Mouse (Mus musculus) megakaryocyte, embryonic 14.5 days (primary cell): ENCODE results near the gene Rfwd3. TPM values are rescaled to one million over a fixed set of nuclear protein-coding genes. Genes with fewer than 3 reads are reported as not detected.
"Not testable (repeated sequence)": the region's sequence is repeated elsewhere in the genome, so short reads cannot be mapped to it uniquely, and the experiment has no call there.

Source experiments
- H3K27me3 ChIP-seq: replicated peaks from 2 replicates; pipeline ENCODE3; 2012; ENCODE audit warnings: inconsistent platforms
- H3K36me3 ChIP-seq: replicated peaks from 2 replicates; pipeline ENCODE3; 2012; ENCODE audit warnings: low read length, inconsistent platforms, mixed read lengths
- H3K4me1 ChIP-seq: 2 replicates; pipeline ENCODE4 v1.6.1; 2012; ENCODE audit warnings: inconsistent platforms
- H3K4me3 ChIP-seq: replicated peaks from 2 replicates; pipeline ENCODE3; 2012; ENCODE audit warnings: moderate library complexity, mild to moderate bottlenecking, inconsistent platforms
- H3K9me3 ChIP-seq: 2 replicates; pipeline ENCODE4 v1.6.1; 2012; ENCODE audit warnings: inconsistent platforms
- FLI1 ChIP-seq: IDR thresholded peaks from 2 replicates; pipeline ENCODE4 v1.6.1; 2012; ENCODE audit warnings: low read length, inconsistent platforms, mixed read lengths
- GATA1 ChIP-seq: IDR thresholded peaks from 3 replicates; pipeline ENCODE4 v1.6.1; 2012; ENCODE audit warnings: mixed read lengths, low read length, inconsistent platforms, borderline replicate concordance
- polyA plus RNA-seq: library from polyadenylated mRNA; stranded (reverse); fragments of >175 nt; gene quantifications from 2 replicates; pipeline ENCODE4 v1.2.3, GENCODE M21; 2012; ENCODE audit warnings: low replicate concordance; ENCODE audit not compliant: insufficient read depth

Rfwd3 gene
- polyA plus RNA-seq, result 0.69 TPM in 1 of 2 replicates, not detected in the other

GRCm38 (mm10) chr8:111299821-111300568, at the start of gene Rfwd3:
TSS of gene Rfwd3 (minus strand) at chr8:111300222.
- Histone ChIP-seq H3K36me3 (peaks cover 18% of the 10 kb centered on the region), H3K4me3 (peak within 1 kb of the TSS; percentile 96), H3K9me3 (no peaks in the 10 kb centered on the region), H3K27me3 (no peaks in the 10 kb centered on the region), H3K4me1 (peaks cover 17% of the 10 kb centered on the region)
- TF ChIP-seq GATA1 (no peak), FLI1 (no peak)

DNA sequence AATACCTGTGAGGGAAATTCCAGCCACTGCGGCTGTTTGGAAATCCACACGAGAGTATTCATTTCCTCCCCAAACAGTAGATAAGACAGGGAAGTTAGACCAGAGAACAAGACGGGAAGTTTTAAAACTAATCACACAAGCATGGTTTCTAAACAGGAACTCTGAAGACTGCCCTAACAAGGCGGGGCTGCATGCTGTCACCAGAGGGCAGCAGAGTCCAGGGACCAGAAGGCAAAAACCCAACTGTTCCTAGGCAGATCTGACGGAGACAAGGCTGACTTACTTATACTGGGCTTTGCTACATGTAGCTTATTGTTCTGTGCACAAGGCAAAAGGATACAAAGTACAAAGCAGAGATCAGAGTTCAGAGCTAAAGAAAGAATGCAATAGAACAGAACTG, 43.2 kb upstream of the Rfwd3 start:
- Histone ChIP-seq H3K4me3 (no peak overlapping the region), H3K4me1 (peaks cover 19% of the 10 kb centered on the region), H3K36me3 (no peaks in the 10 kb centered on the region), H3K27me3 (peaks cover 31% of the 10 kb centered on the region), H3K9me3 (no peaks in the 10 kb centered on the region; the same call in 1 of the 2 replicates)
- TF ChIP-seq FLI1, result no peak
- no peak for TF ChIP-seq GATA1

DNA sequence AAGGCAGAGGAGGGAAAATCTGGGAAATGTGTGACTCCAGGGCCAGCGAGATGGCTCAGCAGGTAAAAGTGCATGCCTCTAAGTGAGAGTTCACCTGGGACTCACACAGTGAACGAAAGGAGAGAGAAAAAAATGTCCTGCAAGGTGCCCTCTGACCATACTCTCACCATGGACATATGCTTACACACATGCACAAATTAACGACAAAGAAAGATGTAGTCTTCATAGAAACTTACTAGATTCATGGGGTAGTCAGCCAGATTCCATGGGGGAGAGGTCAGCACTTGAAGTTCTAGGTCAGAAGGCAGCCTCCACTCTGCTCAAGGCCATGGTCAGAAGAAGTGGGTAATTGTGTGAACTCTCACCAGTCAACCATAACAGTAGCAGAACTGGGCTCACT, 40.2 kb upstream of the Rfwd3 start:
- H3K4me1 ChIP-seq, result peaks cover 26% of the 10 kb centered on the region
- H3K9me3 ChIP-seq, result no peaks in the 10 kb centered on the region; the same call in 1 of the 2 replicates
- no peaks in the 10 kb centered on the region for H3K36me3 ChIP-seq
- TF ChIP-seq GATA1 (no peak), FLI1 (no peak)
- peaks cover 12% of the 10 kb centered on the region for H3K27me3 ChIP-seq
- no peak overlapping the region for H3K4me3 ChIP-seq

DNA sequence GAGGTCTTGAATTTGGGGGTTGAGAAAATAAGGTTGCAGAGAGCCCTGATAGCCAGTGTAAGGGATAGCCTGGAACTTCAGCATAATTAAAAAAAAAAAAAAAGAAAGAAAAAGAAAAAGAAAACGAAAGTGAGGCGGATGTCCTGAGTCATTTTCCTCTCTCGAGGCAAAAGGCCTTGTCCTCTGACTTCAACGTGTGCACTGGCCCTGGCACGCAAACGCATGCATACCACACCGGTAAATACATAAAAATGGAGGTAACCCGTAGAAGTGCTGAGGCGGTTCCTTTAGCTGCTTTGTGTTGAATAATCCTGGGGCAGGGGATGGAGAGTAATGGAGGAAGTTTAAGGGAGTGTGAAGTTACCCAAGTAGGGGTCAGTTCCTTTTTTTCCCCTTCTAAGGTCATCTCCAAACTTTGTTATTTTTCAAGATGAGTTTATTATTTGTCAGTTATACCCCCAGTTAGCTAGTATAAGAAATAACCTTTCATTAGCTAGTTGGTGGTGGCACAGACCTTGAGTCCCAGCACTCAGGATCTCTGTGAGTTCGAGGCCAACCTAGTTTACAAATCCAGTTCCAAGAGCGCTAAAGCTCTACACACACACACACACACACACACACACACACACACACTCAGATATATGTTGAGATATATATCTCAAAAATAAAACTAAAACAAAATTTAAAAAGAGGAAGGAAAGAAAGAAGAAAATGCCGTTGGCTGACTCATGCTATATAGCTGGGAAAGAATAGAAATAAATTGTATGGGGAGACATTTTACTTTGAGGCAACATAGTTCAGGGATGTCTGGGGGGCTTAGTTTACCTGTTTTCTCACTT, 38.6 kb upstream of the Rfwd3 start:
- H3K36me3 ChIP-seq, result no peaks in the 10 kb centered on the region
- H3K27me3 ChIP-seq, result peaks cover 14% of the 10 kb centered on the region
- peak overlapping the region; percentile 95 for H3K4me3 ChIP-seq
- H3K9me3 ChIP-seq, result no peaks in the 10 kb centered on the region; the same call in 1 of the 2 replicates
- no peak for TF ChIP-seq FLI1
- TF ChIP-seq GATA1, result no peak
- H3K4me1 ChIP-seq, result peaks cover 26% of the 10 kb centered on the region

GRCm38 (mm10) chr8:111337890-111338347, 37.9 kb upstream of the Rfwd3 start, which contains the start of gene Mlkl:
TSS of gene Mlkl (minus strand) at chr8:111338177.
- H3K9me3 ChIP-seq, result no peaks in the 10 kb centered on the region; the same call in 1 of the 2 replicates
- H3K36me3 ChIP-seq, result peaks cover 5% of the 10 kb centered on the region
- TF ChIP-seq FLI1 (no peak), GATA1 (no peak)
- peaks cover 21% of the 10 kb centered on the region for H3K4me1 ChIP-seq
- peak within 1 kb of the TSS; percentile 95 for H3K4me3 ChIP-seq
- peaks cover 14% of the 10 kb centered on the region for H3K27me3 ChIP-seq

DNA sequence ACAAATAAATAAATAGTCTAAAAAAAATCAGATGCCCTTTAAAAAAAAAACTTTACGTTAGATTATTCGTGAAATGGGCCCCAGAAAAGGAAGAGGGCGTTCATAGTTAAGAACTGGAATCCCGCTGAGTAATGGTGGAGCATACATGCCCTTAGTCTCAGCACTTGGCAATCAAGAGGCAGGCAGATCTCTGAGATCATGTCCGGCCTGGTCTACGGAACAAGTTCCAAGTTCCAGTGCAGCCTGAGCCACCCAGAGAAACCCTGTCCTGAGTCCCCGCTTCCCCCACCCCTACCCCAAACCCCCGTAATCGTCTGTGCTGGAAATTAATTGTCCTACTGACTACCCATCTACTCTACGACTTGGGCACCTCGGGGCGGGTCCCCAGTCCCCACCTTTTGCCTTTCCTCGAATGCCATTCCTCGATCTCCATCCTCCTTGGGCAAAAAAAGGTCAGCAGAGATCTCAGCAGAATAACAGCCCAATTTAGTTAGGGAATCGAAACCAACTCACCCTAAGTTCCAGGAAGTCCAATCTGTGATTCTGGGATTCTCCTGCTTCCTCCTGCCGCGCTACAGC, 37.4 kb upstream of the Rfwd3 start:
- Histone ChIP-seq H3K4me1 (peaks cover 21% of the 10 kb centered on the region), H3K4me3 (peak overlapping the region; percentile 95), H3K9me3 (no peaks in the 10 kb centered on the region; the same call in 1 of the 2 replicates), H3K27me3 (peaks cover 14% of the 10 kb centered on the region), H3K36me3 (peaks cover 6% of the 10 kb centered on the region)
- TF ChIP-seq FLI1 (no peak), GATA1 (no peak)

DNA sequence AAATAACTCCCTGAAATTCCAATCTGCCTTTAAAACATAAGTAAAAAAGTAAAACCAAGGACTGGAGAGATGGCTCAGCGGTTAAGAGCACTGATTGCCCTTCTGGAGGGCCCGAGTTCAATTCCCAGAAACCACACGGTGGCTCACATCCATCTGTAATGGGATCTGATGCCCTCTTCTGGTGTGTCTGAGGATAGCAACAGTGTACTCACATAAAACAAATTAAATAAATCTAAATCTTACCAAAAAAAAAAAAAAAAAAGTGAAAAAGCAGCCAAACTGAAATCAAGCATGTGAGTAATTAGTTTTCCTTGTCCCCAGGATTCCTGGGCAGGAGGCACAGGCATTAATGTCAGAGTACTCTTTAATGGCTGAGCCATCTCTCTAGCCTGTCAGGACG, 36.7 kb upstream of the Rfwd3 start:
- H3K4me3 ChIP-seq, result peak overlapping the region; percentile 95
- TF ChIP-seq FLI1 (no peak), GATA1 (no peak)
- no peaks in the 10 kb centered on the region; the same call in 1 of the 2 replicates for H3K9me3 ChIP-seq
- peaks cover 12% of the 10 kb centered on the region for H3K27me3 ChIP-seq
- peaks cover 11% of the 10 kb centered on the region for H3K36me3 ChIP-seq
- H3K4me1 ChIP-seq, result peaks cover 21% of the 10 kb centered on the region

GRCm38 (mm10) chr8:111325222-111325790, 25.3 kb upstream of the Rfwd3 start:
- no peak overlapping the region for H3K4me3 ChIP-seq
- no peak for TF ChIP-seq FLI1
- TF ChIP-seq GATA1, result no peak
- H3K36me3 ChIP-seq, result peaks cover 43% of the 10 kb centered on the region
- H3K4me1 ChIP-seq, result no peaks in the 10 kb centered on the region
- H3K27me3 ChIP-seq, result no peaks in the 10 kb centered on the region
- H3K9me3 ChIP-seq, result peaks cover 3% of the 10 kb centered on the region; the same call in 1 of the 2 replicates

DNA sequence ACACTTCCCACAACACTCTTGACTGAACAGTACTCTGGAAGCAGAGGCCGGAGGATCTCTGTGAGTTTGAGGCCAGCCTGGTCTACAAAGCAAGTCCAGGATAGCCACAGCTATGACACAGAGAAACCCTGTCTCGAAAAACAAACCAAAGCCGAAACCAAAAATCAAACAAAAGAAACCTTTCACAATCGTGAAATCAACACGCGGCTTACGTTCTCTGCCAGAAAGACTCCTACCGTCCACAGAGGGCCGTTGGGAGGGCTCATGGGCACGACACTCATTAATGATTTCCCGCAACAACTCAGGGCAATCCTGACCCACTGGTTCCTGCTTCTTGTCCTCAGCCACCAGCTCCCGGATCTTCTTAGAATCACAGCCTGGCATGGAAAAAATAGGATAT, 14.7 kb upstream of the Rfwd3 start:
- peaks cover 29% of the 10 kb centered on the region for H3K36me3 ChIP-seq
- H3K27me3 ChIP-seq, result no peaks in the 10 kb centered on the region
- no peak for TF ChIP-seq FLI1
- no peak for TF ChIP-seq GATA1
- H3K4me1 ChIP-seq, result peaks cover 8% of the 10 kb centered on the region
- no peaks in the 10 kb centered on the region for H3K9me3 ChIP-seq
- H3K4me3 ChIP-seq, result no peak overlapping the region

- H3K4me3 ChIP-seq, H3K27me3 ChIP-seq, H3K9me3 ChIP-seq, H3K4me1 ChIP-seq: not testable (repeated sequence)
- H3K36me3 ChIP-seq, result peaks cover 23% of the 10 kb centered on the region
Measured at GRCm38 (mm10) chr8:111313961-111314360, 13.9 kb upstream of the Rfwd3 start.
